Mouse (Mus musculus): Measurements from ENCODE around the gene Tas1r3.

Gene Tas1r3

GRCm38 (mm10) chr4:155888181-155888580, 25.0 kb upstream of the Tas1r3 start:
- no peak for DNase-seq (ENCODE audit: extremely low read depth, insufficient read length, low spot score)

- no peak for DNase-seq (ENCODE audit: extremely low read depth, insufficient read length, low spot score)
These were observed 24.5 kb upstream of the Tas1r3 start for GRCm38 (mm10) chr4:155887674-155888073.

GRCm38 (mm10) chr4:155886330-155886729, 23.2 kb upstream of the Tas1r3 start:
- no peak for DNase-seq (ENCODE audit: extremely low read depth, insufficient read length, low spot score)

GRCm38 (mm10) chr4:155883587-155883986, 20.4 kb upstream of the Tas1r3 start:
- no peak for DNase-seq (ENCODE audit: extremely low read depth, insufficient read length, low spot score)

- peak; percentile 58 for DNase-seq (ENCODE audit: extremely low read depth, insufficient read length, low spot score)
These were observed 8.2 kb upstream of the Tas1r3 start for GRCm38 (mm10) chr4:155871404-155871803.

GRCm38 (mm10) chr4:155869317-155870033, 6.3 kb upstream of the Tas1r3 start, which contains the start of the genes Cptp and Ints11:
Gene Cptp (minus strand): TSS chr4:155869440.
Gene Ints11 (plus strand): TSS chr4:155869546.
- peak; percentile 89 for DNase-seq (ENCODE audit: extremely low read depth, insufficient read length, low spot score)

GRCm38 (mm10) chr4:155868614-155869298, 5.6 kb upstream of the Tas1r3 start:
- peak; percentile 50 for DNase-seq (ENCODE audit: extremely low read depth, insufficient read length, low spot score)

- no peak for DNase-seq (ENCODE audit: extremely low read depth, insufficient read length, low spot score)
These were observed 1.4 kb downstream of the Tas1r3 start for GRCm38 (mm10) chr4:155861787-155862186.

GRCm38 (mm10) chr4:155859318-155859717, 3.8 kb downstream of the Tas1r3 start:
- DNase-seq (ENCODE audit: extremely low read depth, insufficient read length, low spot score): no peak

GRCm38 (mm10) chr4:155856881-155857280, 6.3 kb downstream of the Tas1r3 start:
- no peak for DNase-seq (ENCODE audit: extremely low read depth, insufficient read length, low spot score)

- DNase-seq (ENCODE audit: extremely low read depth, insufficient read length, low spot score): no peak
These were observed 7.1 kb downstream of the Tas1r3 start for GRCm38 (mm10) chr4:155856071-155856470.

GRCm38 (mm10) chr4:155854991-155855390, 8.2 kb downstream of the Tas1r3 start:
- no peak for DNase-seq (ENCODE audit: extremely low read depth, insufficient read length, low spot score)

GRCm38 (mm10) chr4:155853421-155853820, 9.7 kb downstream of the Tas1r3 start:
- no peak for DNase-seq (ENCODE audit: extremely low read depth, insufficient read length, low spot score)

- DNase-seq (ENCODE audit: extremely low read depth, insufficient read length, low spot score): no peak
These were observed 11.2 kb downstream of the Tas1r3 start for GRCm38 (mm10) chr4:155851951-155852411.

GRCm38 (mm10) chr4:155851368-155851767, 11.8 kb downstream of the Tas1r3 start:
- DNase-seq (ENCODE audit: extremely low read depth, insufficient read length, low spot score): no peak

- no peak for DNase-seq (ENCODE audit: extremely low read depth, insufficient read length, low spot score)
These were observed 13.2 kb downstream of the Tas1r3 start for GRCm38 (mm10) chr4:155849792-155850451.

- no peak for DNase-seq (ENCODE audit: extremely low read depth, insufficient read length, low spot score)
These were observed 13.8 kb downstream of the Tas1r3 start for GRCm38 (mm10) chr4:155849391-155849790.

- DNase-seq (ENCODE audit: extremely low read depth, insufficient read length, low spot score): no peak
These were observed 14.6 kb downstream of the Tas1r3 start for GRCm38 (mm10) chr4:155848434-155849095.

GRCm38 (mm10) chr4:155847591-155848352, 15.4 kb downstream of the Tas1r3 start:
- DNase-seq (ENCODE audit: extremely low read depth, insufficient read length, low spot score): peak; percentile 51
